Mouse (Mus musculus) myocyte (in vitro differentiated cells): Measurements from ENCODE around the gene Slc28a3.

ENCODE experiments used
- CEBPB ChIP-seq: IDR thresholded peaks from 2 replicates; pipeline ENCODE4 v1.6.1; 2011; ENCODE audit warnings: mild to moderate bottlenecking, moderate library complexity; ENCODE audit not compliant: poor library complexity, insufficient read depth, severe bottlenecking
- E2F4 ChIP-seq: IDR thresholded peaks from one replicate; pipeline ENCODE4 v1.6.1; 2011; ENCODE audit warnings: mild to moderate bottlenecking, control low read depth, moderate library complexity; ENCODE audit not compliant: insufficient read depth
- MAX ChIP-seq: IDR thresholded peaks from one replicate; pipeline ENCODE4 v1.6.1; 2011; ENCODE audit warnings: low read depth, mild to moderate bottlenecking, control low read depth
- MYOD1 ChIP-seq, 3 experiments: IDR thresholded peaks; one replicate each; pipeline ENCODE4 v1.6.1; 2011; ENCODE audit warnings: control low read depth in 2 of 3, low read depth in 2 of 3, mild to moderate bottlenecking in 2 of 3, moderate library complexity in 1 of 3; ENCODE audit not compliant: insufficient read length in 2 of 3, control insufficient read depth in 1 of 3
- POLR2A ChIP-seq: IDR thresholded peaks from one replicate; pipeline ENCODE4 v1.6.1; 2011; ENCODE audit warnings: low read depth, mild to moderate bottlenecking, control low read depth, moderate library complexity; ENCODE audit not compliant: insufficient read length
- POLR2AphosphoS2 ChIP-seq: IDR thresholded peaks from one replicate; pipeline ENCODE4 v1.6.1; 2011; ENCODE audit warnings: low read depth, control low read depth; ENCODE audit not compliant: insufficient read length
- REST ChIP-seq: IDR thresholded peaks from one replicate; pipeline ENCODE4 v1.6.1; 2011; ENCODE audit warnings: mild to moderate bottlenecking, control low read depth, moderate library complexity; ENCODE audit not compliant: insufficient read depth, insufficient read length
- TCF12 ChIP-seq: IDR thresholded peaks from one replicate; pipeline ENCODE4 v1.6.1; 2011; ENCODE audit warnings: mild to moderate bottlenecking, control low read depth; ENCODE audit not compliant: poor library complexity, insufficient read depth, severe bottlenecking
- USF1 ChIP-seq: IDR thresholded peaks from one replicate; pipeline ENCODE4 v1.6.1; 2011; ENCODE audit warnings: low read depth, mild to moderate bottlenecking, control low read depth, moderate library complexity

- no peak for TF ChIP-seq CEBPB
- TF ChIP-seq POLR2A = no peak
- TF ChIP-seq USF1 = no peak
- no peak for TF ChIP-seq REST
- TF ChIP-seq MAX = no peak
- no peak for TF ChIP-seq POLR2AphosphoS2
- no peak for TF ChIP-seq E2F4
- no peak for TF ChIP-seq TCF12
- TF ChIP-seq MYOD1 (IDR thresholded peaks at IDR 0.05; ENCODE audit: control insufficient read depth in 1 of 3, insufficient read length in 2 of 3, low read depth in 2 of 3) = no peak
These were observed 47.3 kb upstream of the Slc28a3 start for GRCm38 (mm10) chr13:58657987-58658386.
